Mouse (Mus musculus): ENCODE measurements around the gene Nop2.

The Nop2 gene

DNA sequence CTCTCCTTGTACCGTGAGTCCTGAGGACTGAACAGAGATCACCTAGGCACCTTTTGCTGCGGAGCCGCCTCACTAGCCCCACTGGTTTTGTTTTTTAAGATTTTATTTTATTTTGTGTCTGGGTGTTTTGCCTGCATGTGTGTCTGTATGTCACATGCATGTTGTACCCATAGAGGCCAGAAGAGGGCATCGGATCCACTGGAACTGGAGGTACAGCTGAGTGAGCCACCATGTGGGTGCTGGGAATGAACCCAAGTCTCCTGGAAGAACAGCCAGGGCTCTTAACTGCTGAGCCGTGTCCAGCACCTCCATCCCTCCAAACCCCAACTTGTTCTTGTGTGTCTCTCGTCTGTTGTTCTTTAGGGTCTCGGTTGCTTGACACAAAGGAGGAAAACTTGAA lies 20.8 kb upstream of the Nop2 start:
- peak; percentile 55 for DNase-seq

DNA sequence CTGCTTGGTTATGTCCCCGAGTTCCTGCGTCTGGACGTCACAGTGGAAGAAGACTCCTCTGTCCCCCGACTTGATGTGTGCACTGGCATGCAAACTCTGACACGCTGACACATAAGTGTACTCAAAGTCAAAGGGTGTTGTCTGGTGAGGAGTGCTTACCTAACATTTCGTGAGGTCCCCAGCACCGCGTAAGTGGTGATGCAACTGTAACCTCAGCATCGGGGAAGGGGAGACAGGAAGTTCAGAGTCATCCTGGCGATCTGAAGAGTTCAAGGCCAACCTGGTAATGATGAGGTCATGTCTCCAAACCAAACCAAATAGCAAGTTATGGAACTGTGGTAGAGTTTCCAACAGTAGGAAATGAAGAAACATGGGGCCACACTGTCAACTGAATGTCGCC lies 19.2 kb upstream of the Nop2 start:
- no peak for DNase-seq

DNA sequence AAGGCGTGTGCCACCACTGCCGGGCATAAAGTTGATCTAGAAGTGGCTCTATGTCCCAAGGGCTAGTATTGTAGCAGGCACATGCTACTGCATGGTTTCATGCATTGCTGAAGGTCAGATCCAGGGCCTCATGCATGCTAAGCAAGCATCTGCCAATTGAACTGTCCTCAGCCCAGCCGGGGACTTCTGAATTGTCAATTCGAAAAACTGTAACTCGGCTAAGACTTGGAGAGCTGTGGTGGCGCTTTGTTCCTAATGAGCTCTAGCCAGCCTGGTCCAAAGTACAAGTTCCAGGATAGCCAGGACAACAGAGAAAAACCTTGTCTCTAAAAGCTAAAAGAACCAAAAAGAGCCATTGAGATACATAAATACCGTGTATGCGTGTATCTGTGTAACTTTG lies 12.3 kb upstream of the Nop2 start:
- no peak for DNase-seq

DNA sequence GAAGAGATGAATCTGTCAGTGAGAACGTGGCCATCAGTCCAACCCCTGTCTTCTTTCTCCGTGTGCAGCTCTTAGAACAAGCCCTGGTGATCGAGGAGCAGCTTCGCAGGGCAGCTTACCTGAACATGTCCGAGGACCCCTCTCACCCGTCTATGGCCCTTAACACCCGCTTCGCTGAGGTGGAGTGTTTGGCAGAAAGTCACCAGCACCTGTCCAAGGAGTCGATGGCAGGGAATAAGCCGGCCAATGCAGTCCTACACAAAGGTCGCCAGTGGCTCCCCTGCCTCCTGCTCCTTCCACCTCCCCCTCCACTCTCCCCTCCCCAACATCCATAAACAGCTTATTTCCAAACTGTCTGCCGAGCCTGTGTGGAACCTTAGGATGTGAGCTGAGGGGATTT lies 3.0 kb upstream of the Nop2 start:
- no peak for DNase-seq

DNA sequence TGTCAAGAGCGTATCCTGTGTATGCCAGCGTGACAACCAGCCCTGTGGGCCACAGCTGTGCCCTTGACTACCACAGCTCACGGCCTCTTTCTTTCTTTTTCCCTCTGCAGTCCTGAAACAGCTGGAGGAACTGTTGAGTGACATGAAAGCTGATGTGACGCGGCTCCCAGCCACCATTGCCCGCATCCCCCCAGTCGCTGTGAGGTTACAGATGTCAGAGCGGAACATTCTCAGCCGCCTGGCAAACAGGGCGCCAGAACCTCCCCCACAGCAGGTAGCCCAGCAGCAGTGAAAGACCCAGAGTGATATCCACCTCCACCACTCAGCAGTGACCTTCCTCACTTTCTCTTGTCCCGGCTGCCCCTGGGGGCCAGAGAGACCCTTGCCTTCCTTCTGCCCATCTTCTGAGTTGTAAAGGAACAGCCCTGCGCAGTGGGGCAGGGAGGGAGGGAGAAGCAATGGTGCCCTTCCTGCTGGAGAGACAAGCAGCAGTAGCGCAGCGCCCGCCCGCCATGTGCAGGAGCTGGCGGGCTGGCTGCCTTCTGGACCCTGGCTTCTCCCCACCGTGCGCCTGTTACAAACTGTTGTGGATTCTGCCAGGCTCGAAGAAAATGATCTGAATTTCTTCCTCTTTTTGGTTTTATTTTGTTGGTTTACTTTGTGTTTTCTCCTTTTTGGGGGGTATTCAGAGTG lies 1.9 kb upstream of the Nop2 start:
- no peak for DNase-seq

DNA sequence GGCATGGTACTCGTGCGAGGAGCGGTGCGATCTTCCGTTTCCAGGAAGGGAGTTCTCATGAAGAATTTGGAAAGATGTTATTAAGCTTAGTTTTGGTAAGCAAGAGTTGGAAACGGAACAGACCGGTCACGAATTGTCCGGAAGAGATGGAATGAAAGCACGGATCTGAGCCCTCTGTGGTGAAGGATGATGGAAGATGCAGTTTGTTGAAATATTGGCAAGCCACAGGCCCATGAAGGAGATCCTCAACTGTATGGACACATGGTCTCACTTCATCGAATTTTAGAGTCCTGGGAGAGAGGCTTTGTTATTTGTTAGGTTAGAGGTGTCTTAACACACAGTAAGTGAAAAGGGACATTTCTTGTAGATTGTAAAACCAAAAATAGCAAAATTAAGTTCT lies 761 bp downstream of the Nop2 start:
- DNase-seq, result no peak

DNA sequence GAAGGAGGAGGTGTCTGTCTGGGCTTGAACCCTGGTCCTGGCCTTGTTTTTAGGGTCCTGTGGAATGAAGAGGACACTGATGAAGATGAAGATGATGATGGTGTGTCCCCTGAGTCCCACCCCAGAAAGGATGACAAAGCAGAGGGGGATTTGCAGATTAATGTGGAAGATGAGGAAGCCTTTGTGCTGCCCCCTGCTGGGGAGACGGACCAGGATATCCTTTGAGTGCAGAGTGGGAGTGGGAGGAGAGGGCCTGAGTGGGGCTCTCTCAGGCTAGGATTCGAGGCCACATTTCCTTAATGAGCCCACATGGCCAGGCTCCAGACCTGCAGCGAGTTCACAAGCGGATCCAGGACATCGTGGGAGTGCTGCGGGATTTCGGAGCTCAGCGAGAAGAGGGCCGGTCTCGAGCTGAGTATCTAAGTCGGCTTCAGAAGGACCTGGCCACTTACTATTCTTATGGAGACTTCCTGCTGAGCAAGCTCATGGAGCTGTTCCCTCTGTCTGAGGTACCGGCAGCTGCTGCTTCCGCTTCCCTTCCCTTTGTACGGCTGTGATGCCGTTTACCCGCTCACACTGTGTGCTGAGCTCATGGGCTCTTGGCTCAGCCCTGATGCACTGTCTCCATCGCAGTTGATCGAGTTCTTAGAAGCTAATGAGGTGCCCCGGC lies 5.4 kb downstream of the Nop2 start:
- no peak for DNase-seq

DNA sequence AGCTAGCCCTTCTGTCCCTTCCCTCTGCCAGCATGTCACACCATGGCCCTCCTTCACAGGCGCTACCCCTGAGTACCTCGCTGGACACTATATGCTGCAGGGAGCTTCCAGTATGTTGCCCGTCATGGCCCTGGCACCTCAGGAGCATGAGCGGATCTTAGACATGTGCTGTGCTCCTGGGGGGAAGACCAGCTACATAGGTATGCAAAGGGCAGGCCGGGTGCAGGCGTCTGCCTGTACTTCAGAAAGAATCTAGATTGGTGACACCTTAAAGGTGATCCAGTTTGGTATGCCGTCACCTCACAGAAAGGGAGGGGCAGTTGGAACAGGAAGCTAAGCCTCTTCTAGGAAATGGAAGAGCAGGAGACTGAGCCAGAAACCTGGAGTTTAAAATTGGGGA lies 8.0 kb downstream of the Nop2 start:
- no peak for DNase-seq

DNA sequence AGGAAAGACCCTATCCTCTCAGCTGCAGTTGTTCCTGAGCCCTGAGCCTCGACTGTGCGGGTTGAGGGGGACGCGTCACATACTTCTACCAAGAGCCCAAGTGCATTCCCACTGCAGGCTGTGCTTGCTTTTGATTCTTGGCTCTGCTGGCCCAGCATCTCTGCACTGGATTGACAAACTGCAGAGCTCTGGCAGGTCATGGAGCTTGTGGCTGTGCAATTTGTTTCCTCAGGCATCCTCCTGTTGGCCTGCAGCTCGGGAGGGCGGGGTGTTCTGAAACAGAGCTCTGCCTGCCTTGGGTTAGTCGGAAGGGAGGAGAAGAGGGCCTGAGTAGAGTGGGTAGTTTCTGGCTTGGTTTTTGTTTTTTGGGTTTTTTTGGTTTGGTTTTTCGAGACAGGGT lies 10.7 kb downstream of the Nop2 start:
- DNase-seq, result no peak

DNA sequence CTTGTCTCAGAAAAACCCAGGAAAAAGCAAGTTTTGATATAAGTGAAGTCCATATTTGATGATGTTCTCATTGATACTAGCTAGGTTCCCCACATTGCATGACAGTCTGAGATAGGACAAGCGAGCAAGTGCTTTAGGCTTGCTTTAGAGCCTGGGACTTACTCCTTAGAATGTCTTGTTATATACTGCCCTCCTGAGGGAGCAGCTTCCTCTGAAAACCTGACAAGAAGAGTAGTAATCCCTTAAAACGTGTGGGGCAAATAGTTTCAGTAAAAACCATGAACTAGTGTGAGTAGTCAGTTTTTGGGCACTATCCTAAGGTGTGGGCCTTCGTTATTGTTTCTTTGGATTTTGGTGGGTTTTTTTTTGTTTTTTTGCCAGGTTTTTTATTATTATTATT lies 11.4 kb downstream of the Nop2 start:
- no peak for DNase-seq

DNA sequence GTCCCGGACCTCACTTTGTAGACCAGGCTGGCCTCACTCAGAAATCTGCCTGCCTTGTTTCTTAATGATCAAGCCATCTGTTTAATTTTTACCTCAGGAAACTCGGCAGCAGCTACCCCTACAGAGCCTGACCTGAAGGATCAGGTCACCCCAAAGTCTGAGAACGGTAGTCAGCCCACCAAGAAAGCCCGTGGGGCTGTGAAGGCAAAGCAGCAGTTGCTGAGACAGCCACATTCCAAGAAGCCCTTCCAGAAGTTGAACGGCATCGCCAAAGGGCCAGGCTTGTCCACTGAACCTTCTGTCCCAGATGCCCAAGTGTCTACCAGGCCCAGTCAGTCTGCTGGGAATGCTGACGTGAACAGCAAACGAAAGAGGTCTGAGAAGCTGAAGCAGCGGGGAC lies 12.2 kb downstream of the Nop2 start:
- peak; percentile 41 for DNase-seq

DNA sequence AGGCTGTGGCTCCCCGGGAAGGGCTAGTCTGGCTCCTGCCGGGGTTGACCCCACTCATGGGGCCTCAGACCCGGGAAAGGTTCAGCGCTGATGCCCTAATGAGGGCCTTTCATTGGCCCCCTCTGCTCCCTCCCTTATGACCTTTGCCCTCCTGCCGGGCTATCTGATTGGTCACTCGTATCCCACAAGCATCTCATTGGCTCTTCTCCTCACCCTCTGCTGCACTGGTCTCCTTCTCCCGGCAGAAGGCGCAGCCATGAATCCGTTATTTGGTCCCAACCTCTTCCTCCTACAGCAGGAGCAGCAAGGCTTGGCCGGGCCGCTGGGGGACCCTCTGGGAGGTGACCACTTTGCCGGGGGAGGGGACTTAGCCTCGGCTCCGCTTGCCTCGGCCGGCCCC lies 13.3 kb downstream of the Nop2 start, which contains the start of gene Iffo1:
Gene Iffo1 (plus strand): TSS at position 241 of the 400 bp plus-strand sequence.
- DNase-seq, result peak; percentile 96

DNA sequence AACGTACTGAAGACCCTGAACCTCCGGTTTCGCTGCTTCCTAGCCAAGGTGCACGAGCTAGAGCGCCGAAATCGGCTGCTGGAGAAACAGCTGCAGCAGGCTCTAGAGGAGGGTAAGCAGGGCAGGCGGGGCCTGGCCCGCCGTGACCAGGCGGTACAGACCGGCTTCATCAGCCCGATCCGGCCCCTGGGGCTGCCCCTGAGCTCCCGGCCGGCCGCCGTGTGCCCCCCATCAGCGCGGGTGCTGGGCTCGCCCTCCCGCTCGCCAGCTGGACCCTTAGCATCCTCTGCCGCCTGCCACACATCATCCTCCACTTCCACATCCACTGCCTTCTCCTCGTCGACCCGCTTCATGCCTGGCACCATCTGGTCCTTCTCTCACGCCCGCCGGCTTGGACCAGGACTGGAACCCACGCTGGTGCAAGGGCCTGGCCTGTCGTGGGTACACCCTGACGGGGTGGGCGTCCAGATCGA lies 13.8 kb downstream of the Nop2 start:
- peak; percentile 68 for DNase-seq

DNA sequence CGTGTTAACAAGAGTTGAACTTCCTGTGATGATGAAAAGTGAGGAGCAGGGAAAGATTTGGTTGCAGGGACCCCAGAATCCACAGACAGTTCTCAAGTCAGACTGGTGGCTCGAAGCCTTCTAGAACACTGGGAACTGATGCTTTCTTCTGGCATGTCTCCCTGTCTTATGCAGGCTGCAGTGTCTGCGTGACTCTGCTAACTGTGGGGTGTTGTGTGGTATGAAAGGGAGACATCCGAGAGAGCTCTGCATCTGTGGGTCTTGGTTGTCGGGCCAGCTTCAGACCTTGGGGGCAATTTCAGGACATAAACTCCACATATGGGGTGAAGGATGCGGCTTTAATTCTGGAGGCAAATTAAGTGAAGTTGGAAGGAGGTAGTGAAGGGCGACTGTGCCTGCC lies 14.4 kb downstream of the Nop2 start:
- peak; percentile 43 for DNase-seq

DNA sequence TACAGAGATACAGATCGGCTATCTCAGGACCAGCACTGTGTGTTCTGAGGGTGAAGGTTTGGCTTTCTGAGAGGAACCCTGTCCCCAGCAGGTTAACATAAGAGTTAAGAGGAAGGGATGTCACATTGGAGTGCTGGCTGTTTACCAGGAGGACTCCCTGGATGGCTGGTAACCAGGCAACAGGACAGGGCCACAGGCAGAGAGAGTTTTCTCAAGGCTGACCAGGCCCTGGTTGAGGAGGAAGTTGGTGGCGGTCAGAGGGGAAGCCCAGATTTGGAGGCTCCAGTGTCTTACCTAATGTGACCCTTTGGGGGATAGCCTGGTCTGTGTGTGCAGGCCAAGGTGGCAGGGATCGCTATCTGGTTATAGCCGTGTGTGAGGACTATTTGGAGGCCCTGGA lies 15.1 kb downstream of the Nop2 start:
- DNase-seq, result peak; percentile 68

DNA sequence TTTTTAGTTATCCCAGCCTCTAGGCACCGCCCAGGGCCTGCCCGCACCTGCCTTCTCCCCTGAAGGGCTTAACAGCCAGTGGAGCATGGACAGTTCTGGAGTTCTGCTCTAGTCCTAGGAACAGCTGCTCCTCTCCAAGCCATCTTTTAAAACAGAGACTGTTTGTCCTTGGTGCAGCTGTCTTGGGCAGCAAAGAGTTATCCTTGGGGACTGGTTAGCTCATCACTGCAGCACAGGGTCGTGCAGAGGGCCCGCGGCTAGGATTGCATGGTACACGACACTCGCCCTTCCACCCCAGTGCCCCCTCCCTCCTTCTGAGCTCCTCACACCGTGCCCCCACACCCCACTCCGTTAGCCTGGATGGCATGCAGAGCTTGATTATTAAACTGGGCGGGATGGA lies 15.6 kb downstream of the Nop2 start:
- DNase-seq, result peak; percentile 43

DNA sequence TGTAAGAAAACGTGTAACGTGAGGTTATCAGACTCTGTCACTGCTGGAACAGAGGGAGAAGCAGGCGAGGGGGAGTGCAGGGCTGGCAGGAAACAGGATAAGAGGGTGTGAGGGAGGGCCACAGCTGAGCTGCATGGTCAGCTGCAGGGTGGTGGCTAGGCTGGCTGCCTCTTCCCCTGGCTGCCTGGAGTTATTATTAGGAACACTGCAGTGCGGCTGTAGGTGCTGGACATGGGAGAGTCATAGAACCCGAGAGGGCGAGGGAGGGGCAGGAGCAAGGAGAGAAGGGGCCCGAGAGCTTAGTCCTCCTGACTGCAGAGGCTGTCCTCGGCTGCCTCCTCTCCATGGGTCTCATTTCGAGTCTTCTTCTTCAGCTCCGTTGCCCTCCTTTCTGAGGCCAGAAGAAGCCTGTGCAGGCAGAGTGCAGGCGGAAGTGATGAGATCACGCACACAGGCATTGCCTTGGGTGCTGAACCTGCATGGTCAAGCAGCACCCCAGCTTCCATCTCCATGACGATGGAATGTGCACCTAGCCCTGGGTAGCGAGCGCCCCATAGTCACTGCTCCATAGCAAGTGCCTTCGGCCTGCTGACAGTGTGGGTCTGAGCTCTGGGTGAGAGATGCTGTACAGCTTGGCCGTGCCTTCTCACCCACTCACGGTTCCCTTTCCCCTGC lies 16.7 kb downstream of the Nop2 start:
- DNase-seq, result peak; percentile 71

DNA sequence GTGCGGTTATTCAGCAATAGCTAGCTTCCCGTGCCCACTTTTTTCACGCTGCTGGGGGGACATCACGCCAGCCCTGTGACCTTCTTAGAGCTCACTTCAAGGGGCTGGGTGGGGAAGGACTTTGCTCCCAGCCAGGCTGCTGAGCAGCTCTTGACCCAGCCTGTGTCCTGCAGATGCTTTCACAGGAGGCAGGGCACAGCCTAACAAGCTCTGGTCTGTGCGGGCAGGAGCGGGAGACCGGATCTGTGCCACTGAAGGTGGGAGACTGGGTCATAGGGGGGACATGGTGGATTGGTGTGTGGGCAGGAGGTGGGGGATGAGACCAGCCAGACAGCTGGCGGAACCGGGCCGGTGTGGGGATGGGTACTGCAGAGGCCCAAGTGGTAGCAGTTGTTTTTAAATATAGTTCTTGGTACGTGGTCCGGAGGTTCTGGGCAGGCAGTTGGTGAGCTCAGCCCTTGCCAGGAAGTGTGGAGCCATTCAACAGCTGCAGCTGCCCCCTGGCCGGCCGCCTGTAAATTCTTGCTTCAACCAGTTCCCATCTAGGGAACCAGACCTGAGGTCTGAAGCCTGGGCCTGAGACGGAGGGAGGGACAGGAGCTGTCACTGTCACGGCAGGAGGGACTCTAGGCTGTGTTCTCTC lies 17.3 kb downstream of the Nop2 start:
- DNase-seq, result peak; percentile 71

DNA sequence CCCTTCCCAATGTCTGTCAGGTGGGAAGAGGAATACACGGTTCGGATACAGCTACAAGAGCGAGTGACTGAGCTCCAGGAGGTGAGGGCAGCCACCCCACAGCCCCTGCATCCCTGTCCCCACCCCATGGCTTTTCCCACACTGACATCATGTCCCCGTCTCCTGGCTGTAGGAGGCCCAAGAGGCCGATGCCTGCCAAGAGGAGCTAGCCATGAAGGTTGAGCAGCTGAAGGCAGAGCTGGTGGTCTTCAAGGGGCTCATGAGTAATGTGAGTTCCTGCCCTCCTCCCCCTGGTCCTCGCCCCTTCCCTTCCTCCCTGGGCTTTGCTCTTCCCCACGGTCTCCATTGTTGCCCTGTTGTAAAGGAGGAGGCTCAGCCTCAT lies 17.9 kb downstream of the Nop2 start:
- DNase-seq, result no peak

DNA sequence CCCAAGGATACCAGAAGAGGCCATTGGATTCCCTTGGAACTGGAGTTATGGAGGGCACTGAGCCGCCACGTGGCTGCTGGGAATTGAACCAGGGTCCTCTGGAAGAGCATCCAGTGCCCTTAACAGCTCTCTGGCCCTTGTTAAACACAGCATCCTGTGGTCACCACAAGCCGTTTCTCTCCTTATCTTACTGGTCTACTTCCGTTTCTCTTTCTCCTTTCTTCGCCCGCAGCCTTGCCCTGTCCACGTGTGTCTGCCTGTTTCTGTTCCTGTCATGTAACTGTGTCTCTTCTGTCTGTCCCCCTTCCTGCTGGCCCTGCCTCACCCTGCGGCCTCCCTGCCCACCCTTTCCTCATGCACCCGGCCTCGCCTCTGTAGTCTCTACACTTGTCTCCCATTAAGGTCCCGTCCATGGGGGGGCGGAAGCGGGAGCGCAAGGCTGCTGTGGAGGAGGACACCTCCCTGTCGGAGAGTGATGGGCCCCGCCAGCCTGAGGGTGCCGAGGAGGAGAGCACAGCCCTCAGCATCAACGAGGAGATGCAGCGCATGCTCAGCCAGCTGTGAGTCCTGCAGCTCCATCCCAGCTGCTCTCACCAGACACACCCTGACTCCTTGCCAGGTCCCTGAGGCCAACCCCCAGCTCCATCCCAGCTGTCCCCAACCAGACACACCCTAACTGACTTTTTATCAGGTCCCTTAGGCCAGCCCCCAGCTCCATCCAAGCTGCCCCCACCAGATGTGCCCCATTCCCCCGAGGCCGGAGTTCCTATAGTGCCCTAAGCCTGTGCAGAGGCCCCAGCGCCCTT lies 20.7 kb downstream of the Nop2 start:
- DNase-seq, result peak; percentile 48

DNA sequence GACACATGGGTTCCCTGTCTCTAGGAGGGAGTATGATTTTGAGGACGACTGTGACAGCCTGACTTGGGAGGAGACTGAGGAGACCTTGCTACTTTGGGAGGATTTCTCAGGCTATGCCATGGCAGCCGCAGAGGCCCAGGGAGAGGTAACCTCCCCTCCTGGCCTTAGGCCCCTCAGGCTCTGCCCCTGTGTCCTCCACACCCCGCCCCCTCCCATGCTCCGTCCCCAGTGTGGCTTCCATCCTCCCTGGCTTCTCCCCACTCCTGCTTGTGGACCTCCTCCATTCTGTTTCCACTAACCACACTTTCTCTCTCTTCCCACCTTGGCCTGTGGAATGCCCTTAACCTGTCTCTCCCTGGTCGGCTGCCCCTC lies 21.3 kb downstream of the Nop2 start:
- DNase-seq, result no peak

DNA sequence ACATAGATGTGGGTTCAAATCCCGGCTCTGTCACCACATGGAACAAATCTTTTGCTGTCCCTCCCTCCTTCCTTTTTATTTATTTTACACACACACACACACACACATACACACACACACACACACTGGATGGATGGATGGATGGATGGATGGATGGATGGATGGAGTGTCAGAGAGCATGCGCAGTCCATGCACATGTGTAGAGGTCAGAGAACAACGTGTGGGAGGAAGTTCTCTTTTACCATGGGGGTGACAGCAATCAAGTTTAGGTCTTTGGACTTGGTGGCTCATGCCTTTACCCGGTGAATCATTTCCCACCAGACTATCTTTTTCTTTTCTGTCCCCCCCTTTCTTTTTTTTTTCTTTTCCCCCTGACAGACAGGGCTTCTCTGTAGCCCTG lies 22.0 kb downstream of the Nop2 start:
- DNase-seq, result no peak

DNA sequence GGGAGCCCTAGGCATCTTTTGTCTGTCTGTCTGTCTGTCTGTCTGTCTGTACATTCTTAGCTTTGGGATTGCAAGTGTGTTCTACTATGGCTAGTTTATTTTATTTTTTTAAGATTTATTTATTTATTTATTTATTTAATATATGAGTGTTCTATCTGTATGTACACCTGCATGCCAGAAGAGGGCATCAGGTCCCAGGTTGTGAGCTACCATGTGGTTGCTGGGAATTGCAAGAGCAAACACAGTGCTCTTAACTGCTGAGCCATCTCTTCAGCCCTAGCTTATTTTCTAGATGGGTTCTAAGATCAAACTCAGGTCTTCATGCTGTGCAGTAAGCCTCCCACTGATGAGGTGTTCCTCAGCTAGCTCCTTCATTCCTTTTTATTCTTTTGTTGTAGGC lies 22.8 kb downstream of the Nop2 start:
- DNase-seq, result peak; percentile 35
